Mouse (Mus musculus): ENCODE measurements around the gene Smarcb1.

DNA sequence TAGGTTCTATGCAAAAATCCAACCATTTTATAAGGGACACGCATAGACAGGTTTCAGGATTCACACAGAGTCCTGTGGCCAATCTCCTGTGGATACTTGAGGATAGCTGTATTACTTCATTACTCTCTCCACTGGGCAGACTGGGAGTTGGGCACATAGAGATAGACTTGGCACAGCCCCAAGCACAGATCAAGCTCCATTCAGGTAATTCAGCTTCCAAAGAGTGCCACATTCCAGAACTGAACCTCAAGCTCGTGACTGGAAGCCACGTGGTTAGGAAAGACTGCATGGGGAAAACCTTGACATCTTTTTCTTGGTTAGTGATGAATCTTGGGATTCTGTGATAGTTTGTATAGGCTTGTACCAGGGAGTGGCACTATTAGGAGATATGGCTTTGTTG is 42.6 kb downstream of the Smarcb1 start:
- TF ChIP-seq CTCF (IDR thresholded peaks at IDR 0.05; ENCODE audit: extremely low read depth, insufficient read depth, insufficient read length, insufficient replicate concordance) (no peak), POLR2A (IDR thresholded peaks at IDR 0.05; ENCODE audit: low read depth, low read length) (no peak)
